Comparison of ENCODE assay signal across 17 mouse cellular contexts in the genomic region with DNA sequence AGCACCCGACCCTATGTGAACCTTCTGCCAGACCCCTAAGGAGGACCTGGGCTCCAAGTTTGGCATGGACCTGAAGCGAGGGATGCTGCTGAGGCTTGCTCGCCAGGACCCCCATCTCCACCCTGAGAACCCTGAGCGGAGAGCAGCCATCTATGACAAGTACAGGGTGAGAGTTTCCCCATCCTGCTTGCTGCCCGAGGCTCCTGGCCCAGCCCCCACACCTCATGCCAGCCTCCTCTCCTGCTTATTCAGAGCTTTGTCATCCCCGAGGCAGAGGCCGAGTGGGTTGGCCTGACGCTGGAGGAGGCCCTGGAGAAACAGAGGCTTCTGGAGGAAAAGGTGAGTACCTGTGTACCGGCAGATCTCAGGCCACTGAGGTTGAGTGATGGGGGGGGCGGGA.
"Had no signal": no experiment of that assay in that cellular context is flagged by ENCODE, and none has a peak within 500 bp of the region (broad histone marks: within the 10 kb centered on the region; RNA-seq: fewer than 3 reads in every experiment).

No protein-coding gene starts in this region.

- H3K27ac ChIP-seq: kidney, postnatal 0 days; limb, embryonic 13.5 days; liver, embryonic 14.5 days; midbrain, embryonic 10.5 days had no signal

- DNase-seq: kidney, adult 11 months; kidney, adult 9 months; kidney, postnatal 36 days; layer of hippocampus, adult 9-11 months; layer of hippocampus, postnatal 36 days; lung, embryonic 14.5 days; lung, postnatal 10 days; lung, postnatal 4 days; retina, postnatal 1 day; right cerebral cortex, postnatal 4 days; spleen, adult 18-20 months; thymus, adult 18-20 months; thymus, postnatal 14 days had no signal

- H3K27me3 ChIP-seq: limb, embryonic 13.5 days had no signal

- H3K9me3 ChIP-seq: limb, embryonic 13.5 days; midbrain, embryonic 10.5 days had no signal
